Mouse (Mus musculus): ENCODE data around the gene Prlr. TPM values are rescaled to one million over a fixed set of nuclear protein-coding genes. Genes with fewer than 3 reads are reported as not detected.

The Prlr gene
- total and polyA plus RNA-seq, 2 experiments from 2014 or later, result 1.9 to 3.7 TPM

DNA sequence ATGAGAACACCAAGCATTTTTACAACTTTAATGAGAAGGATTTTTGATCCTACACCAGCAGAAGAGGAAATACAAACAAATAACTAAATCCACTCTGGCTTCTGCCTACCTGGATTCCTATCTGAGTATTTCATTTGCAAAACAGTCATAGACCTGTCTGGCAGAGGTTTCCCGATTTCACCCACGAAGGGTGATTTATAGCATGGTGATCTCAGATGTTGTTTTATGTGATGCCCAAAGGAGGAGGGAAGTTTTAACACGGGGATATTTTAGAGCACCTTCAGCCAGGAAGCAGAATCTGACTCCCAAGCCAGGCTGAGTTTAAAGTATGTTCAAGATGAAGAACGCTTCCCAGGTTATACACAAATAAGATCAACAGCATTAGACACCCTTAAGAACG is 134.8 kb downstream of the Prlr start:
- H3K4me2 ChIP-seq (ENCODE audit: low read depth), result no peak overlapping the region
- TF ChIP-seq CTCF (IDR thresholded peaks at IDR 0.05; ENCODE audit: low read depth), result no peak
- no peaks in the 10 kb centered on the region for H3K36me3 ChIP-seq (ENCODE audit: insufficient read depth)
- no peak overlapping the region for H3K9ac ChIP-seq
- H3K27me3 ChIP-seq (ENCODE audit: insufficient read depth, low read length), result no peaks in the 10 kb centered on the region
- no peak overlapping the region for H3K4me3 ChIP-seq (ENCODE audit: low read depth, low read length)
- H3K9me3 ChIP-seq (ENCODE audit: low read length), result no peaks in the 10 kb centered on the region
- no peak for ATAC-seq
- WGBS, result 85% methylated on average over 5 of the region's 5 CpGs
- no peaks in the 10 kb centered on the region for H3K4me1 ChIP-seq (ENCODE audit: insufficient read depth)
- DNase-seq, result no peak
- no peak overlapping the region for H3K27ac ChIP-seq (ENCODE audit: low read depth, low read length)

DNA sequence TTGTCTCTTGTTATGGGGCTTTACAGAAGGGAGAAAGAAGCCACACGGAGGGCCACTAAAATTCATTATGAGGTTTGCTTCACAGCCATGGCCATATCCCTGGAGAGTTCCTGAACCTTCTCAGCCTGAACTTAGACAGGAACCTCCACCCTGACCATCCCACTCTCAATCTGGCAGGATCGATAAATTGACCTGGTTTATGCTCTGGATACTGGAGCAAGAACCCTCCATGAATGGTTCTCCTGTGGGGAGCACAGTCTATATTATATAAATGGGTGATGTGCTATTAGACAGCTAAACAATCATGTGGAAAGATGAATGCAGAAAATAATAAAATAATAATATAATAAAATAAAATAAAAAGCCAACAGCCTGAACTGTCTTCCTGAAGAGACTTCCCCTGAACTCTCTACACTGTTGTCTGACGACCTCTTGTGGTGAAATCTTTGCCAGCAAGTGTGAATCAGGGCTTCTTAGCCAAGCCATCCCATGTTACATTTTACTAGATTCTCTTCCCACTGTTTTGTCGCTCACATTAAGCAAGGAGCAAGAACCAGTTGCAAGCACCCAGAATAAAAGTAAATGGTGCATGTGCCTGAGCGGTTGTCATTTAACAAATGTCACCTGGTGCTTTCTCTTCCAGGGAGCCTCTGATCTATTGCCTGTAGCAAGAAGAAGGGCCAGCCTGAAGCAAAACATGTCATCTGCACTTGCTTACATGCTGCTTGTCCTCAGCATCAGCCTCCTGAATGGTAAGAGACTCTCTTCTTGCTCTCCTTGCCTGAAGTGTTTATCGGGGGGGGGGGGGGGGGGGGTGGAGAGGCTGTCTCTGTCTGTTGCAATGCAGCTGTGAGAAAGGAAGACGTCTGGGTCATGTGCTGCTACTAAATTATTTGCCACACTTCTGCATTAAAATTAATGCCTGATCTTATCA is 136.8 kb downstream of the Prlr start:
- Histone ChIP-seq H3K9ac (no peak overlapping the region), H3K27me3 (ENCODE audit: insufficient read depth, low read length) (no peaks in the 10 kb centered on the region), H3K36me3 (ENCODE audit: insufficient read depth) (no peaks in the 10 kb centered on the region), H3K4me3 (ENCODE audit: low read depth, low read length) (no peak overlapping the region), H3K27ac (ENCODE audit: low read depth, low read length) (no peak overlapping the region), H3K4me2 (ENCODE audit: low read depth) (no peak overlapping the region), H3K9me3 (ENCODE audit: low read length) (no peaks in the 10 kb centered on the region), H3K4me1 (ENCODE audit: insufficient read depth) (no peaks in the 10 kb centered on the region)
- DNase-seq, result peak; percentile 81
- WGBS, result 54% methylated on average over 7 of the region's 7 CpGs
- peak; percentile 81 for ATAC-seq
- TF ChIP-seq CTCF (IDR thresholded peaks at IDR 0.05; ENCODE audit: low read depth), result peak; percentile 74

DNA sequence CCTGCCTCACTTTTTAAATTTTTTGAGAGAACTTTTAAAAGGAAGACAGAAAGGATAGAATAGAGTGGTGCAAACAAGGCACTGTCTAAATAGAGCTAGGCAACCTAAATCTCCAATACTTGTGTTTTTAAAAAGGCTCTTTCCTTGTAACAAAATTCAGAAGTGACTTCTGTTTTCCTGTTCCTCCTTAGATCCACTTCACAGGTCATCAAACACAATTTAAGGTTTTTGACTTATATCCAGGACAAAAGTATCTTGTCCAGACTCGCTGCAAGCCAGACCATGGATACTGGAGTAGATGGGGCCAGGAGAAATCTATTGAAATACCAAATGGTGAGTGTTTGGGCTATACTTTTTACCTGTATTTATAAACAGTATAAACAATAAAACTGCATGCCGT is 148.0 kb downstream of the Prlr start, which contains the start of gene Gm21973:
Gene Gm21973 (plus strand): TSS at position 301 of the 400 bp plus-strand sequence.
- H3K4me1 ChIP-seq (ENCODE audit: insufficient read depth), result no peaks in the 10 kb centered on the region
- H3K9ac ChIP-seq, result no peak within 1 kb of the TSS
- no peak within 1 kb of the TSS for H3K4me3 ChIP-seq (ENCODE audit: low read depth, low read length)
- no peak for ATAC-seq
- no peaks in the 10 kb centered on the region for H3K27me3 ChIP-seq (ENCODE audit: insufficient read depth, low read length)
- H3K36me3 ChIP-seq (ENCODE audit: insufficient read depth), result no peaks in the 10 kb centered on the region
- no peaks in the 10 kb centered on the region for H3K9me3 ChIP-seq (ENCODE audit: low read length)
- no peak for DNase-seq
- 95% methylated on average over 2 of the region's 2 CpGs for WGBS
- no peak within 1 kb of the TSS for H3K4me2 ChIP-seq (ENCODE audit: low read depth)
- H3K27ac ChIP-seq (ENCODE audit: low read depth, low read length), result no peak within 1 kb of the TSS
- TF ChIP-seq CTCF (IDR thresholded peaks at IDR 0.05; ENCODE audit: low read depth), result no peak

DNA sequence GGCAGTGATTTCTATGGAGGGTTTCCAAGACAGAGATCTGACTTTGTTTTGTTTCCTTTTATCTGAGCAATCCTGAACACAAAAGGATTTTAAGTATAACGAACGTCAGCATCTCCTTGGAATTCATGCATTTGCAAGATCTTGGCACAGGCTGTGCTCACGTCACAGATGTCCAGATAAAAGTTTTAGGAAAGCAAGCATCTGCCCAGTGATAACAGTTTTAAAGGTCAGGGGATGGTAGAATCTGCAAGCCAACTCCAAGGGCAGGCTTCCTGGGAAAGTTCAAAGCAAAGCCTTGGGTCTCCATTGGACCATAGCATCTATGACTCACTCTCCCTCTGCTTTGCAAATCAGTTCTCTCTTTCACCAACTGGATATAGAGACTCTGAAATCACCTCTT is 153.6 kb downstream of the Prlr start:
- DNase-seq (no peak), ATAC-seq (no peak)
- no peaks in the 10 kb centered on the region for H3K9me3 ChIP-seq (ENCODE audit: low read length)
- H3K36me3 ChIP-seq (ENCODE audit: insufficient read depth), result no peaks in the 10 kb centered on the region
- H3K4me2 ChIP-seq (ENCODE audit: low read depth), result no peak overlapping the region
- no peak for TF ChIP-seq CTCF (IDR thresholded peaks at IDR 0.05; ENCODE audit: low read depth)
- H3K27me3 ChIP-seq (ENCODE audit: insufficient read depth, low read length), result no peaks in the 10 kb centered on the region
- 49% methylated on average over 3 of the region's 3 CpGs for WGBS
- H3K4me3 ChIP-seq (ENCODE audit: low read depth, low read length), result no peak overlapping the region
- H3K4me1 ChIP-seq (ENCODE audit: insufficient read depth), result no peaks in the 10 kb centered on the region
- no peak overlapping the region for H3K27ac ChIP-seq (ENCODE audit: low read depth, low read length)
- H3K9ac ChIP-seq, result no peak overlapping the region

DNA sequence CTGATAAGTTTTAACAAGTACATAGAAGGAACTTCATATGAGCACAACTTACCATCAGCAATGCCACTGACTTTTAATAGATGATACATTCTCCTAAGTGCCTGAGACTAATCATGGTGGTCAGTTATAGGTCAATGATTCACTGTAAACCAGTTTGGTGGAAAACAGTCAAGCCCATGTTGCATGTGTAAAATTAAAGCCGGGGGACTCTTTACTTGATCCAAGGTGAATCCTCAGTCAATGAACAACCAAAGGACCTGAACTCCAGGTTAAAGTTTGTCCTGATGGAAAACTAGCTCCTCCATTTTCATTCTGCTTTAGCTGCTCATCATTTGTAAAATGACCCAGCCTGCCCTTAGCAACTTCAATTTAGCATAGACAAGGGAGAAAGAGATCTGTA is 155.5 kb downstream of the Prlr start:
- Histone ChIP-seq H3K4me1 (ENCODE audit: insufficient read depth) (no peaks in the 10 kb centered on the region), H3K4me2 (ENCODE audit: low read depth) (no peak overlapping the region), H3K9me3 (ENCODE audit: low read length) (no peaks in the 10 kb centered on the region), H3K36me3 (ENCODE audit: insufficient read depth) (no peaks in the 10 kb centered on the region), H3K9ac (no peak overlapping the region), H3K27me3 (ENCODE audit: insufficient read depth, low read length) (no peaks in the 10 kb centered on the region), H3K27ac (ENCODE audit: low read depth, low read length) (no peak overlapping the region), H3K4me3 (ENCODE audit: low read depth, low read length) (no peak overlapping the region)
- ATAC-seq (no peak), DNase-seq (no peak)
- WGBS, result 98% methylated on average over 1 of the region's 1 CpGs
- TF ChIP-seq CTCF (IDR thresholded peaks at IDR 0.05; ENCODE audit: low read depth), result no peak

DNA sequence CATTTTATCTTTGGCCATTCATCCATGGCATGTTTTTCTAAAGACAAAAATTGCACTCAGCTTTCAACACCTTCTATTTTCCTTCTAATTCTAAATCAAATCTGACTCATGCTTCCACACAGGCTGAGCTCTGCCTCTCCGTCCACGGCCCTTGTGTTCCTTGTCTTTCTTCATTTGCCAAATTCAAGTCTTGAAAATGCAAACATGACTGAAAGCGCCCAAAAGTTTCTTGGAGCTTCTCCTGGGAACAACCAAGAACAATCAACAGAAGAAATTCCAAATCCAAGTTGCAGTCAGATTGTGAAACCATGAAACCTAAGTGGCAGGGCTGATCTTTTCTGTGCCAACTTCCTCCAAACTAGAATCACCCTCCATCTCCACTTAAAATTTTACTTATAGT is 161.6 kb downstream of the Prlr start:
- TF ChIP-seq CTCF (IDR thresholded peaks at IDR 0.05; ENCODE audit: low read depth), result no peak
- Histone ChIP-seq H3K9ac (no peak overlapping the region), H3K36me3 (ENCODE audit: insufficient read depth) (no peaks in the 10 kb centered on the region), H3K27ac (ENCODE audit: low read depth, low read length) (no peak overlapping the region), H3K27me3 (ENCODE audit: insufficient read depth, low read length) (no peaks in the 10 kb centered on the region), H3K4me3 (ENCODE audit: low read depth, low read length) (no peak overlapping the region), H3K4me2 (ENCODE audit: low read depth) (no peak overlapping the region), H3K9me3 (ENCODE audit: low read length) (no peaks in the 10 kb centered on the region), H3K4me1 (ENCODE audit: insufficient read depth) (no peaks in the 10 kb centered on the region)
- peak; percentile 7 for DNase-seq
- 59% methylated on average over 3 of the region's 3 CpGs for WGBS
- no peak for ATAC-seq

DNA sequence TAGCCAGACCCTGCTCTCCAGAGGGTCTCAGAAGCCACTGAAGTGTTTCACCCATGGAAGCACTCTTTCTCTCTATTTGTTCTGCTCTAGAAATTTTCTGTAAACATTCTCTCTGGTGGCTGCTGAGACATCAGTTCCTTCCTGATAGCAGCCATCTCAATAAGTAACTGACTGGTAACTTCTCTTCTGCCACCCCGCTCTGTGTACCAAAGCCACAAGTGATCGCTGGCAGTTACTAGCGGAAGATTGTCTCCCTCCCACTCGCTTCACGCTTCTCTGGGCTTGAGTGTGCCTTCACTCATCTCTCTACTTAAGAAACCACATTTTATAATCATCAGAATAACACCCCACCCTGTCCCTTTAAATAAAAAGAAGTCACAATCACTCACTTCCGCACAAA is 170.0 kb downstream of the Prlr start:
- ATAC-seq, result no peak
- H3K4me3 ChIP-seq (ENCODE audit: low read depth, low read length), result no peak overlapping the region
- no peak overlapping the region for H3K27ac ChIP-seq (ENCODE audit: low read depth, low read length)

More for the DNA sequence above, 170.0 kb downstream of the Prlr start:
- no peaks in the 10 kb centered on the region for H3K4me1 ChIP-seq (ENCODE audit: insufficient read depth)
- no peak for TF ChIP-seq CTCF (IDR thresholded peaks at IDR 0.05; ENCODE audit: low read depth)
- H3K9ac ChIP-seq, result no peak overlapping the region
- no peaks in the 10 kb centered on the region for H3K36me3 ChIP-seq (ENCODE audit: insufficient read depth)
- WGBS, result 94% methylated on average over 6 of the region's 6 CpGs
- H3K27me3 ChIP-seq (ENCODE audit: insufficient read depth, low read length), result no peaks in the 10 kb centered on the region
- DNase-seq, result no peak
- H3K4me2 ChIP-seq (ENCODE audit: low read depth), result no peak overlapping the region
- no peaks in the 10 kb centered on the region for H3K9me3 ChIP-seq (ENCODE audit: low read length)
